Mouse (Mus musculus): ENCODE measurements at regions not wholly inside any gene's neighbourhood (a gene's known extent, or its start where the extent isn't known, plus 50 kb on each side); places are given as distances from the start of the nearest gene placed in this dataset.

- TF ChIP-seq CTCF (IDR thresholded peaks at IDR 0.05; ENCODE audit: insufficient read depth, low read length) (no peak), POLR2A (IDR thresholded peaks at IDR 0.05; ENCODE audit: borderline replicate concordance, extremely low read depth, low read depth, low read length) (no peak)
Observed at GRCm38 (mm10) chr2:178636901-178637300, 206.6 kb downstream of the Cdh26 start.
